Mouse (Mus musculus): Measurements from ENCODE around the gene Hoxa1. TPM values are rescaled to one million over a fixed set of nuclear protein-coding genes. Genes with fewer than 3 reads are reported as not detected.
A peak's percentile ranks its signal among the peaks of the same experiment; 100 is the strongest.

The Hoxa1 gene
- total and polyA plus RNA-seq, 2 experiments = 0.18 TPM; not detected in 1

DNA sequence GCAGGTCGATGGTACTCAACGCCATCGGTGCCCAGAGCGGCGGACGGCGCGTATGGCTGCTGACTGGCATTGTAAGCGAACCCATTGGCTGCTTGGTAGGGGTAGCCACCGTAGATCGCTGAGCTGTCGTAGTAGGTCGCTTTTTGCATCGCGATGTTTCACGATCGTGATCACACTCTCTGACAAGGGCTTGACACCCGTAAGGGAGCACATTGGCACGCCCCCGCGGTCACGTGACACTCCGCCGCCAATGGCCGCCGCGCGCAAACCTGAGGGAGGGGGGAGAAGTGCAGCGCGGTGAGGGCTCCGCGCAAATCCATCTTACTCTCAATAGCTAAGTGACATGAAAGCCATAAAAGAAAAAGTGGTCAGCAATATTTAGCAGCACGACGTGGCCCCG lies 14.4 kb upstream of the Hoxa1 start:
- peaks cover 11% of the 10 kb centered on the region; the same call in 1 of the 2 replicates for H3K27me3 ChIP-seq (ENCODE audit: control insufficient read depth, insufficient read depth, low read length)
- peak overlapping the region; percentile 9 for H3K9ac ChIP-seq (ENCODE audit: low read depth, low read length)
- DNase-seq (ENCODE audit: extremely low read depth, low read depth, low spot score) = no peak
- no peaks in the 10 kb centered on the region for H3K4me1 ChIP-seq (ENCODE audit: control insufficient read depth, insufficient read depth, low read length)
- TF ChIP-seq CTCF (IDR thresholded peaks at IDR 0.05; ENCODE audit: low read depth, low read length) = no peak
- H3K27ac ChIP-seq (replicated peaks; ENCODE audit: insufficient read depth, low read depth, low read length) = no peak overlapping the region
- no peaks in the 10 kb centered on the region for H3K36me3 ChIP-seq (ENCODE audit: control insufficient read depth, insufficient read depth, low read length)
- WGBS = 9% methylated on average over 35 of the region's 35 CpGs
- peak overlapping the region; percentile 37; the same call in 1 of the 2 replicates for H3K4me3 ChIP-seq (ENCODE audit: insufficient read depth, low read depth, low read length)
- no peaks in the 10 kb centered on the region for H3K79me2 ChIP-seq (ENCODE audit: control insufficient read depth, insufficient read depth, low read length)

DNA sequence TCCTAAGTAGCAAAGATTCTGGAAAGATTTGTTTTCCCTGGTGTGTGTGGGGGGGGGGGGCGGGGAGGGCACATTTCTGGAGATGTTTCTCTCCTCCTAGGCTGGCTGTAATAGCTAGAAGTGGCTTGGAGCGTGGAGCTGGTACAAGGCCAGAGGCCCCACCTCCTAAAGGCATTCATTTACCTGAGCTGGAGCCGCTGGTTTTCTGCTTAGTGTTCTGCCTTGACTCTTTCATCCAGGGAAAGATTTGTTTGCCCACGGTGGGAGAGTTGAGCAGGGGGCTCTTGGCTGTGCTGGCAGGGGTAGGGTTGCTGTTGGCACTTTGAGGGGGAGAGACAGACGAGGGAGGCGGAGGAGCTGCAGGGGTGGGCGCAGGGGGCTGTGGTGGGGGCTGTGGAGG lies 13.8 kb upstream of the Hoxa1 start:
- Histone ChIP-seq H3K27me3 (ENCODE audit: control insufficient read depth, insufficient read depth, low read length) (peaks cover 12% of the 10 kb centered on the region; the same call in 1 of the 2 replicates), H3K27ac (replicated peaks; ENCODE audit: insufficient read depth, low read depth, low read length) (no peak overlapping the region)

DNA sequence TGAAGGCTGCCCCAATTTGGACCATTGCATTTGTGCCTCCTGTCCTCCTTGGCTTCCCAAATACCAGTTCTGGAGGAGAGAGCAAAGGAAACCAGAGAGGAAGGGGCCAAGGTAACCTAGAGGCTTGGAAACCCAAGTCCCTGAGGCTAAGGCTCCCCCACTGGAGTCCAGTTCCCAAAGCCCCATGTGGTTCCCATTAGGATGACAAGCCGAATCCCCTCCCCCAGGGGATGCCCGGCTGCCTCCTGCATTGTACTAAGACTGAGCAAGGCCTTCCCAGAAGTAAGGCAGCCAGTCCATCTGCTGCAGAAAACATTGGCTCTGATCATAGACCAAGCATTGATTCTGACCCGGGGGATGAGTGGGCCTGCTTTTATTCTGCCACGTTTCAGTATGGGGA lies 13.2 kb upstream of the Hoxa1 start:
- 14% methylated on average over 4 of the region's 4 CpGs for WGBS
- Histone ChIP-seq H3K4me3 (ENCODE audit: insufficient read depth, low read depth, low read length) (no peak overlapping the region), H3K79me2 (ENCODE audit: control insufficient read depth, insufficient read depth, low read length) (no peaks in the 10 kb centered on the region), H3K36me3 (ENCODE audit: control insufficient read depth, insufficient read depth, low read length) (no peaks in the 10 kb centered on the region), H3K27me3 (ENCODE audit: control insufficient read depth, insufficient read depth, low read length) (peaks cover 12% of the 10 kb centered on the region; the same call in 1 of the 2 replicates), H3K9ac (ENCODE audit: low read depth, low read length) (no peak overlapping the region), H3K4me1 (ENCODE audit: control insufficient read depth, insufficient read depth, low read length) (no peaks in the 10 kb centered on the region; the same call in 1 of the 2 replicates), H3K27ac (replicated peaks; ENCODE audit: insufficient read depth, low read depth, low read length) (peak overlapping the region; percentile 30; the same call in 1 of the 2 replicates)
- no peak for DNase-seq (ENCODE audit: extremely low read depth, low read depth, low spot score)
- no peak for TF ChIP-seq POLR2A (IDR thresholded peaks at IDR 0.05; ENCODE audit: extremely low read depth, insufficient read depth, low read length)
- no peak for TF ChIP-seq CTCF (IDR thresholded peaks at IDR 0.05; ENCODE audit: low read depth, low read length)

More for the DNA sequence above, 13.8 kb upstream of the Hoxa1 start:
- Histone ChIP-seq H3K79me2 (ENCODE audit: control insufficient read depth, insufficient read depth, low read length) (no peaks in the 10 kb centered on the region), H3K9ac (ENCODE audit: low read depth, low read length) (no peak overlapping the region), H3K4me1 (ENCODE audit: control insufficient read depth, insufficient read depth, low read length) (no peaks in the 10 kb centered on the region; the same call in 1 of the 2 replicates), H3K36me3 (ENCODE audit: control insufficient read depth, insufficient read depth, low read length) (no peaks in the 10 kb centered on the region), H3K4me3 (ENCODE audit: insufficient read depth, low read depth, low read length) (no peak overlapping the region)
- 31% methylated on average over 7 of the region's 7 CpGs for WGBS
- DNase-seq (ENCODE audit: extremely low read depth, low read depth, low spot score) = no peak
- TF ChIP-seq POLR2A (IDR thresholded peaks at IDR 0.05; ENCODE audit: extremely low read depth, insufficient read depth, low read length) (no peak), CTCF (IDR thresholded peaks at IDR 0.05; ENCODE audit: low read depth, low read length) (no peak)

GRCm38 (mm10) chr6:52170898-52171223 lies 12.7 kb upstream of the Hoxa1 start:
- Histone ChIP-seq H3K9ac (ENCODE audit: low read depth, low read length) (no peak overlapping the region), H3K79me2 (ENCODE audit: control insufficient read depth, insufficient read depth, low read length) (no peaks in the 10 kb centered on the region), H3K4me3 (ENCODE audit: insufficient read depth, low read depth, low read length) (no peak overlapping the region), H3K27ac (replicated peaks; ENCODE audit: insufficient read depth, low read depth, low read length) (peak overlapping the region; percentile 30), H3K27me3 (ENCODE audit: control insufficient read depth, insufficient read depth, low read length) (peaks cover 10% of the 10 kb centered on the region; the same call in 1 of the 2 replicates), H3K4me1 (ENCODE audit: control insufficient read depth, insufficient read depth, low read length) (no peaks in the 10 kb centered on the region; the same call in 1 of the 2 replicates), H3K36me3 (ENCODE audit: control insufficient read depth, insufficient read depth, low read length) (no peaks in the 10 kb centered on the region)
- DNase-seq (ENCODE audit: extremely low read depth, low read depth, low spot score) = peak; percentile 24
- WGBS = 10% methylated on average over 5 of the region's 5 CpGs
- no peak for TF ChIP-seq POLR2A (IDR thresholded peaks at IDR 0.05; ENCODE audit: extremely low read depth, insufficient read depth, low read length)
- TF ChIP-seq CTCF (IDR thresholded peaks at IDR 0.05; ENCODE audit: low read depth, low read length) = no peak

DNA sequence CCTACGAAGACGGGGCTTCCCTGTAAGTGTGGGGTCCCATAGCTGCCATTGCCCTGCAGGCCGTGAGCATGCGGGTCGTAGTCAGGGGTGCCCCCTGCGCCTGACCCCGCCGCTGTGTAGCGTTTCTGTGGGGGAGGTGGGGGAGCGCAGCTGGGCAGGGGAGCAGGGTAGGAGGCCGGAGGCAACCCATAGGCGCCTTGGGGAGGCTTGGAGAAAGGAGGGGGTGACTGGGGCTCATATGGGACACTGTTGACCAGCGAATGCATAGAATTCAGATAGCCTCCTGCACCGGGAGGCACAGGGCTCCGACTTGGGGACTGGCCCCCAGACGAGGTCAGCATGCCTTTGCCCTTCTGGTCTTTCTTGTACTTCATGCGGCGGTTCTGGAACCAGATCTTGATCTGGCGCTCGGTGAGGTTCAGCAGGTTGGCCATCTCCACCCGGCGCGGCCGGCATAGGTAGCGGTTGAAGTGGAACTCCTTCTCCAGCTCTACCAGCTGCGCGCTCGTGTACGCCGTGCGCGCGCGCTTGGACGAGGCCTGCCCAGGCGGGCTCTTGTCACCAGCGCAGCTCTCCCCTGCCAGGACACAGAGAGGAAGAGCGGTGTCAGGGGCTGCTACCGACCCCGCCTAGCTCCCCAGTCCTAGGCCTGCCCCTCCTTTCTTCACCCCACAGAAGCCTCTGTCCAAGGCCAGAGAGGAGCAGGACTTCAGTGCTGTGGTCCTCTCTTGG lies 12.2 kb upstream of the Hoxa1 start:
- Histone ChIP-seq H3K79me2 (ENCODE audit: control insufficient read depth, insufficient read depth, low read length) (no peaks in the 10 kb centered on the region), H3K4me1 (ENCODE audit: control insufficient read depth, insufficient read depth, low read length) (no peaks in the 10 kb centered on the region; the same call in 1 of the 2 replicates), H3K9ac (ENCODE audit: low read depth, low read length) (peak overlapping the region; percentile 47), H3K27ac (replicated peaks; ENCODE audit: insufficient read depth, low read depth, low read length) (peak overlapping the region; percentile 30), H3K4me3 (ENCODE audit: insufficient read depth, low read depth, low read length) (peak overlapping the region; percentile 20; the same call in 1 of the 2 replicates), H3K36me3 (ENCODE audit: control insufficient read depth, insufficient read depth, low read length) (no peaks in the 10 kb centered on the region), H3K27me3 (ENCODE audit: control insufficient read depth, insufficient read depth, low read length) (peaks cover 10% of the 10 kb centered on the region; the same call in 1 of the 2 replicates)
- no peak for TF ChIP-seq POLR2A (IDR thresholded peaks at IDR 0.05; ENCODE audit: extremely low read depth, insufficient read depth, low read length)
- TF ChIP-seq CTCF (IDR thresholded peaks at IDR 0.05; ENCODE audit: low read depth, low read length) = no peak
- no peak for DNase-seq (ENCODE audit: extremely low read depth, low read depth, low spot score)
- WGBS = 7% methylated on average over 40 of the region's 40 CpGs

All from liver, adult 2 months (tissue).